Comparison of ENCODE assay signal across 15 mouse cellular contexts in genomic region chr1:180148036-180148435, GRCm38 (mm10). TPM values are rescaled to one million over a fixed set of nuclear protein-coding genes. Genes with fewer than 3 reads are reported as not detected.
A peak's percentile ranks its signal among the peaks of the same experiment; 100 is the strongest.
DNase-seq lines count a peak whose midpoint lies in the region; ATAC-seq and TF ChIP-seq lines count a peak whose summit lies in the region.
"Had no signal": no experiment of that assay in that cellular context is flagged by ENCODE, and none has a peak within 500 bp of the region (broad histone marks: within the 10 kb centered on the region; RNA-seq: fewer than 3 reads in every experiment).

No protein-coding gene starts in this region.

- H3K27me3 ChIP-seq in kidney, postnatal 0 days (ENCODE audit: insufficient read depth, low read length), result no peaks in the 10 kb centered on the region
- H3K27me3 ChIP-seq in heart, postnatal 0 days (ENCODE audit: control insufficient read depth, insufficient read depth, low read length), result no peaks in the 10 kb centered on the region
- H3K27me3 ChIP-seq in limb, embryonic 10.5 days (ENCODE audit: low read depth, poor library complexity, severe bottlenecking), result no peaks in the 10 kb centered on the region

- WGBS in kidney, postnatal 0 days, result 87% methylated on average over 4 of the region's 4 CpGs
- 69% methylated on average over 4 of the region's 4 CpGs for WGBS in heart, postnatal 0 days
- WGBS in limb, embryonic 10.5 days, result 78% methylated on average over 4 of the region's 4 CpGs

- no peak for TF ChIP-seq CTCF in kidney, postnatal 0 days (IDR thresholded peaks at IDR 0.05; ENCODE audit: low read depth)
- TF ChIP-seq CTCF in heart, postnatal 0 days (IDR thresholded peaks at IDR 0.05; ENCODE audit: low read depth), result no peak

- no peak overlapping the region for H3K27ac ChIP-seq in kidney, postnatal 0 days
- H3K27ac ChIP-seq in heart, postnatal 0 days (ENCODE audit: low read depth), result peak overlapping the region; percentile 51; the same call in 1 of the 2 replicates
- H3K27ac ChIP-seq in limb, embryonic 10.5 days, result no peak overlapping the region

- H3K9me3 ChIP-seq in kidney, postnatal 0 days (replicated peaks; ENCODE audit: low read length), result no peaks in the 10 kb centered on the region
- no peaks in the 10 kb centered on the region for H3K9me3 ChIP-seq in heart, postnatal 0 days (replicated peaks; ENCODE audit: control insufficient read depth, low read length)
- H3K9me3 ChIP-seq in limb, embryonic 10.5 days (replicated peaks), result no peaks in the 10 kb centered on the region

- peak; percentile 29 for DNase-seq in kidney, postnatal 0 days (ENCODE audit: low spot score)
- DNase-seq in kidney, postnatal 10 days, result no peak
- peak; percentile 19 for DNase-seq in c-Kit-positive CD71-negative TER-119-negative erythroid progenitor cells, embryonic 14.5 days (ENCODE audit: low read depth)
- DNase-seq in heart, postnatal 0 days (ENCODE audit: low spot score), result peak; percentile 11
- DNase-seq in right cerebral cortex, postnatal 10 days (ENCODE audit: low spot score in 2 of 2), result no peak
- DNase-seq in limb, embryonic 10.5 days (ENCODE audit: low spot score), result no peak
- DNase-seq: adrenal gland, postnatal 25 days; forebrain, postnatal 0 days; kidney, adult 2 months; layer of hippocampus, postnatal 36 days; lung, embryonic 14.5 days; midbrain, embryonic 14.5 days; right cerebral cortex, postnatal 4 days; thymus, adult 2 months had no signal

- H3K4me3 ChIP-seq in kidney, postnatal 0 days (replicated peaks; ENCODE audit: low read depth, low read length), result no peak overlapping the region
- no peak overlapping the region for H3K4me3 ChIP-seq in heart, postnatal 0 days (ENCODE audit: low read depth, low read length)
- no peak overlapping the region for H3K4me3 ChIP-seq in limb, embryonic 10.5 days

- H3K9ac ChIP-seq in kidney, postnatal 0 days (ENCODE audit: low read depth, low read length), result no peak overlapping the region
- no peak overlapping the region for H3K9ac ChIP-seq in heart, postnatal 0 days (replicated peaks; ENCODE audit: low read depth, low read length)
- H3K9ac ChIP-seq: forebrain, postnatal 0 days; lung, embryonic 14.5 days had no signal

- H3K4me2 ChIP-seq in kidney, postnatal 0 days (ENCODE audit: low read length), result no peak overlapping the region
- no peak overlapping the region for H3K4me2 ChIP-seq in heart, postnatal 0 days (ENCODE audit: low read depth, low read length)
- H3K4me2 ChIP-seq: lung, embryonic 14.5 days had no signal

- H3K4me1 ChIP-seq in kidney, postnatal 0 days (replicated peaks; ENCODE audit: insufficient read depth, low read length), result no peaks in the 10 kb centered on the region
- no peaks in the 10 kb centered on the region for H3K4me1 ChIP-seq in heart, postnatal 0 days (ENCODE audit: control insufficient read depth, insufficient read depth)
- H3K4me1 ChIP-seq in limb, embryonic 10.5 days, result peaks cover 5% of the 10 kb centered on the region

- H3K36me3 ChIP-seq in kidney, postnatal 0 days (ENCODE audit: insufficient read depth, low read length), result peaks cover 27% of the 10 kb centered on the region
- H3K36me3 ChIP-seq in heart, postnatal 0 days (replicated peaks; ENCODE audit: control insufficient read depth, insufficient read depth, low read length), result peaks cover 52% of the 10 kb centered on the region
- peaks cover 53% of the 10 kb centered on the region for H3K36me3 ChIP-seq in limb, embryonic 10.5 days

- no peak for ATAC-seq in kidney, postnatal 0 days (replicated peaks; ENCODE audit: low FRiP score, low read depth)
- peak; percentile 58 for ATAC-seq in heart, postnatal 0 days (ENCODE audit: insufficient read depth, low read depth)
- peak; percentile 78 for ATAC-seq in neutrophil, adult 5-6 weeks (ENCODE audit: extremely low read depth, insufficient number of reproducible peaks, low FRiP score, poor library complexity, severe bottlenecking)
- ATAC-seq: forebrain, postnatal 0 days had no signal

- no peak for TF ChIP-seq EP300 in heart, postnatal 0 days (IDR thresholded peaks at IDR 0.05; ENCODE audit: low read depth)

RNA-seq across cellular contexts. Expression of gene Coq8a, which starts 51.4 kb away (rescaled TPM):
- polyA plus RNA-seq in kidney, postnatal 0 days (2015; fragmentation: Nextera tagmentation; extraction: Ambion mirVana), result 31.5 and 33.6 TPM in 2 replicates
- 148 and 166 TPM in 2 replicates for total RNA-seq in heart, postnatal 0 days (2014; rRNA removed; ENCODE audit: low replicate concordance)
- polyA plus RNA-seq in heart, postnatal 0 days (2015; fragmentation: Nextera tagmentation; extraction: Ambion mirVana), result 226 and 231 TPM in 2 replicates
- 46.3 TPM in 2 replicates for total RNA-seq in neutrophil, adult 5-6 weeks (2017)
- 2.1 and 2.4 TPM in 2 replicates for polyA plus RNA-seq in limb, embryonic 10.5 days (2016; fragmentation: Nextera tagmentation; extraction: Ambion mirVana)

Comparison
In these comparisons a context has a peak if more than half of its experiments do, and no peak if none do; other contexts are left out.
1. DNase-seq: peak in kidney, postnatal 0 days (single experiment), c-Kit-positive CD71-negative TER-119-negative erythroid progenitor cells, embryonic 14.5 days (single experiment) and heart, postnatal 0 days (single experiment); none in kidney, postnatal 10 days (single experiment), right cerebral cortex, postnatal 10 days (0 of 2) and limb, embryonic 10.5 days (single experiment).